Mouse (Mus musculus): ENCODE data around the gene Meis2. TPM values are rescaled to one million over a fixed set of nuclear protein-coding genes. Genes with fewer than 3 reads are reported as not detected.
A peak's percentile ranks its signal among the peaks of the same experiment; 100 is the strongest.

Gene Meis2
- polyA plus RNA-seq, 1 experiment from 2014 or later: 142 TPM

DNA sequence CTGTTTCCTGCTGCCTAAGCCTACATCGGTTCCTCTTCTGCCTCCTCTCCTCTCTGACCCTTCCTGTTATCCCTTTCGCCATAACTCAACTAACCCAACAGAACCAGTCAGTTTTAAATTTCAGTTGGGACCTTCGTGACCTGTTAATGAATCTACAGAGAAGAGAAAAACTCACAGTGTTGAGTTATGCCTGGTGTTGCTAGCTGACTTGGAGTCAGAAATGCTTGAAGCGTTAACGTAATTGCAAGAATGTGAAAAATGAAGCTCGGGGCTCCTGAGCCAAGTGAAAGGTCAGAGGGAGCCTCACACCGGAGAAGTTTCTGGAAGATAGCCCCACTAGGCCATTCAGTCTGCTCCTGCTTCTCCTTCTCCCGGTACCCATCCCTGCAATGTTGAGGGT lies 18.3 kb downstream of the Meis2 start:
- H3K9ac ChIP-seq (ENCODE audit: low read depth, low read length): no peak overlapping the region
- no peaks in the 10 kb centered on the region for H3K36me3 ChIP-seq (ENCODE audit: control insufficient read depth, insufficient read depth, low read length)
- no peak overlapping the region for H3K27ac ChIP-seq (ENCODE audit: low read depth, low read length)
- H3K4me2 ChIP-seq (replicated peaks; ENCODE audit: low read depth, low read length): no peak overlapping the region
- no peaks in the 10 kb centered on the region for H3K4me1 ChIP-seq (replicated peaks; ENCODE audit: control insufficient read depth, insufficient read depth, low read length)
- H3K4me3 ChIP-seq (ENCODE audit: low read depth, low read length): no peak overlapping the region
- 62% methylated on average over 8 of the region's 8 CpGs for WGBS
- ATAC-seq (ENCODE audit: low FRiP score) (no peak), DNase-seq (ENCODE audit: low spot score) (no peak)
- H3K27me3 ChIP-seq (ENCODE audit: control insufficient read depth, insufficient read depth, low read length): no peaks in the 10 kb centered on the region
- no peaks in the 10 kb centered on the region for H3K9me3 ChIP-seq (ENCODE audit: control insufficient read depth, low read length)

GRCm38 (mm10) chr2:116045048-116045447 lies 20.6 kb downstream of the Meis2 start:
- Histone ChIP-seq H3K9me3 (ENCODE audit: control insufficient read depth, low read length) (no peaks in the 10 kb centered on the region), H3K4me1 (replicated peaks; ENCODE audit: control insufficient read depth, insufficient read depth, low read length) (no peaks in the 10 kb centered on the region; the same call in 1 of the 2 replicates), H3K9ac (ENCODE audit: low read depth, low read length) (no peak overlapping the region), H3K4me3 (ENCODE audit: low read depth, low read length) (no peak overlapping the region), H3K4me2 (replicated peaks; ENCODE audit: low read depth, low read length) (no peak overlapping the region), H3K36me3 (ENCODE audit: control insufficient read depth, insufficient read depth, low read length) (no peaks in the 10 kb centered on the region), H3K27me3 (ENCODE audit: control insufficient read depth, insufficient read depth, low read length) (no peaks in the 10 kb centered on the region), H3K27ac (ENCODE audit: low read depth, low read length) (0 out of 2 replicates have a peak overlapping the region, but pooled peaks have one; percentile 39)
- ATAC-seq (ENCODE audit: low FRiP score): no peak
- 64% methylated on average over 7 of the region's 7 CpGs for WGBS
- no peak for DNase-seq (ENCODE audit: low spot score)

DNA sequence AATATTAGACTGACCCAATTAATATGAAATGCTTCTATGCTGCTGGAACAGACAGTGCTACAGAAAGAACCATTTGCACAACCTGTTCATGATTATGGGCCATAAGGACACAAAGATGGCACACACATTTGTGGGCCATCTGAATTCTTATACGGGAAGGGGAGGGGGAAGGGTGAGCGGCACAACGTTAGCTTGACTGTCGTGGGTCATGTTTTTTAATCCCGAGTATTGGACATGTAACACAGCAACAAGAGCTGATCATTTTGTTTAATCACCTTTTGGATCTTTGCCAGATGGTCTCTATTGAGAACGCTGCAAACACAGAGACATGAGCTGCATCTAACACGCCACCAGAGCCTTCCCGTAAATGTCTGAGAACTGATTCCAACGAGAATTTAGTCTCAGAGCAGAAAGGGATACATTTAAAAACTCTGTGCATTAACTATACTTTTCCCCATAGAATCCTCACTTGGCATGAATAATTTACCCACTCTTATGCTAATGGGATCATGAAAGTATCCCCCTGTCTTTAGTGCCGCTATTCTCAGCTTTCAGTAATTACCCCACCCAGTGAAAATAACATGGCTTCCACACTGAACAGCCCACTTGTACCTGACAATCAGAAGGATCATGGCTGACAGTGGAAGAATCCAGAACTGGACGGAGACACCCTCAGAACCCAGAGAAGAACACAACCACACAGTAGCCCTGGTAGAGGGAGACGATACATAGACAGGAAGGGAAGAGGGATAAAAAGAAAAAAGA lies 22.5 kb downstream of the Meis2 start:
- Histone ChIP-seq H3K4me1 (replicated peaks; ENCODE audit: control insufficient read depth, insufficient read depth, low read length) (no peaks in the 10 kb centered on the region; the same call in 1 of the 2 replicates), H3K36me3 (ENCODE audit: control insufficient read depth, insufficient read depth, low read length) (no peaks in the 10 kb centered on the region; the same call in 1 of the 2 replicates), H3K4me3 (ENCODE audit: low read depth, low read length) (no peak overlapping the region), H3K27ac (ENCODE audit: low read depth, low read length) (no peak overlapping the region), H3K9me3 (ENCODE audit: control insufficient read depth, low read length) (no peaks in the 10 kb centered on the region), H3K4me2 (replicated peaks; ENCODE audit: low read depth, low read length) (no peak overlapping the region), H3K27me3 (ENCODE audit: control insufficient read depth, insufficient read depth, low read length) (no peaks in the 10 kb centered on the region), H3K9ac (ENCODE audit: low read depth, low read length) (no peak overlapping the region)
- 62% methylated on average over 12 of the region's 12 CpGs for WGBS
- 0 out of 2 replicates have a peak, but pooled peaks have one; percentile 49 for ATAC-seq (ENCODE audit: low FRiP score)
- no peak for DNase-seq (ENCODE audit: low spot score)

GRCm38 (mm10) chr2:116042447-116042846 lies 23.2 kb downstream of the Meis2 start:
- Histone ChIP-seq H3K4me1 (replicated peaks; ENCODE audit: control insufficient read depth, insufficient read depth, low read length) (no peaks in the 10 kb centered on the region; the same call in 1 of the 2 replicates), H3K27me3 (ENCODE audit: control insufficient read depth, insufficient read depth, low read length) (no peaks in the 10 kb centered on the region), H3K27ac (ENCODE audit: low read depth, low read length) (no peak overlapping the region), H3K9me3 (ENCODE audit: control insufficient read depth, low read length) (no peaks in the 10 kb centered on the region), H3K4me2 (replicated peaks; ENCODE audit: low read depth, low read length) (no peak overlapping the region), H3K9ac (ENCODE audit: low read depth, low read length) (no peak overlapping the region), H3K4me3 (ENCODE audit: low read depth, low read length) (no peak overlapping the region), H3K36me3 (ENCODE audit: control insufficient read depth, insufficient read depth, low read length) (no peaks in the 10 kb centered on the region; the same call in 1 of the 2 replicates)
- DNase-seq (ENCODE audit: low spot score) (no peak), ATAC-seq (ENCODE audit: low FRiP score) (no peak)
- 87% methylated on average over 9 of the region's 9 CpGs for WGBS

- peak; percentile 39; the same call in 1 of the 2 replicates for ATAC-seq (ENCODE audit: low FRiP score)
- no peaks in the 10 kb centered on the region; the same call in 1 of the 2 replicates for H3K36me3 ChIP-seq (ENCODE audit: control insufficient read depth, insufficient read depth, low read length)
Observed at GRCm38 (mm10) chr2:116041683-116042262, 23.9 kb downstream of the Meis2 start.

GRCm38 (mm10) chr2:116035345-116035744 lies 30.3 kb downstream of the Meis2 start:
- Histone ChIP-seq H3K36me3 (ENCODE audit: control insufficient read depth, insufficient read depth, low read length) (no peaks in the 10 kb centered on the region; the same call in 1 of the 2 replicates), H3K27ac (ENCODE audit: low read depth, low read length) (no peak overlapping the region)
- WGBS: 94% methylated on average over 5 of the region's 5 CpGs

More at GRCm38 (mm10) chr2:116041683-116042262, 23.9 kb downstream of the Meis2 start:
- DNase-seq (ENCODE audit: low spot score): no peak
- Histone ChIP-seq H3K4me1 (replicated peaks; ENCODE audit: control insufficient read depth, insufficient read depth, low read length) (no peaks in the 10 kb centered on the region; the same call in 1 of the 2 replicates), H3K4me3 (ENCODE audit: low read depth, low read length) (no peak overlapping the region), H3K27ac (ENCODE audit: low read depth, low read length) (no peak overlapping the region), H3K27me3 (ENCODE audit: control insufficient read depth, insufficient read depth, low read length) (no peaks in the 10 kb centered on the region), H3K4me2 (replicated peaks; ENCODE audit: low read depth, low read length) (no peak overlapping the region), H3K9ac (ENCODE audit: low read depth, low read length) (no peak overlapping the region), H3K9me3 (ENCODE audit: control insufficient read depth, low read length) (no peaks in the 10 kb centered on the region)
- WGBS: 66% methylated on average over 9 of the region's 9 CpGs

DNA sequence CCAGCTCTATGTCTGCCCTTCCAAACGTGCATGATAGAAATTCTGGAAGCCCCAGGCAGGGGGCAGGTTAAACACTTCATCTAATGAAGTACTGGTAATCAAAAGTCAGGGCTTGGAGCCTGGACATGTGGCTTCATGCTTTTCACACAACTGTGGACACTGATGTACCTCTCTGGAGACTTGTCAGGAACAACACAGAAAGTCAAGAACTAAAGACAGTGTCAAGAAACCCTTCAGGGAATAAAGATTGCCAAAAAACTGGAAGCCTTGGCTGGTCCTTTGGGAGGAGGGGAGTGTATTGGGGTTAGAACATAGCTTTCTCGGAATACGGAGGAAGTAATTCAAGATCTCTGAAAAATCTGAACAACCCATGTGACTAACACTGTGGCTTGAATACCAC lies 37.5 kb downstream of the Meis2 start:
- no peak for ATAC-seq (ENCODE audit: low FRiP score)
- H3K36me3 ChIP-seq (ENCODE audit: control insufficient read depth, insufficient read depth, low read length): no peaks in the 10 kb centered on the region

More at GRCm38 (mm10) chr2:116035345-116035744, 30.3 kb downstream of the Meis2 start:
- H3K4me3 ChIP-seq (ENCODE audit: low read depth, low read length): no peak overlapping the region
- H3K4me2 ChIP-seq (replicated peaks; ENCODE audit: low read depth, low read length): no peak overlapping the region
- no peaks in the 10 kb centered on the region for H3K4me1 ChIP-seq (replicated peaks; ENCODE audit: control insufficient read depth, insufficient read depth, low read length)
- no peaks in the 10 kb centered on the region for H3K9me3 ChIP-seq (ENCODE audit: control insufficient read depth, low read length)
- ATAC-seq (ENCODE audit: low FRiP score): no peak
- no peaks in the 10 kb centered on the region for H3K27me3 ChIP-seq (ENCODE audit: control insufficient read depth, insufficient read depth, low read length)
- DNase-seq (ENCODE audit: low spot score): no peak
- no peak overlapping the region for H3K9ac ChIP-seq (ENCODE audit: low read depth, low read length)

DNA sequence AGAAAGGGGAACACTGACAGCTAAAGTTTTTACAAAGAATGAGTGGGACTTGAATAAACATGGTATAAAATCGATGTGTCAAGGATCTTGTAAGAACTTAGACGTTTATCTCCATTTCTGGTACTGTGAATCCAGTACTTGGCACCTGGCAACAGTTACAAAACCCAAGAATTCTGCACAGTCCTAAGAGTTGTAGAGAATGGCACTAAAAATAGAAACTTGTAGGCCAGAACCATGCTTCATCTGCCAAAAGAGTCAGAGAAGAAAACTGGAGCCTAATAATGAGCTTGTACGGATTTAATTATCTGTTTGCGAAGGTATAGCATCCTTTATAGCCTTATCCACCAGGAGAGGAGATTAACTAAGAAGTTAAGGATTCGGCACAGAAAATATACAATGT lies 42.8 kb downstream of the Meis2 start:
- DNase-seq (ENCODE audit: low spot score) (no peak), ATAC-seq (ENCODE audit: low FRiP score) (no peak)
- no peak overlapping the region for H3K9ac ChIP-seq (ENCODE audit: low read depth, low read length)
- H3K4me2 ChIP-seq (replicated peaks; ENCODE audit: low read depth, low read length): no peak overlapping the region
- H3K4me1 ChIP-seq (replicated peaks; ENCODE audit: control insufficient read depth, insufficient read depth, low read length): peaks cover 20% of the 10 kb centered on the region
- 86% methylated on average over 5 of the region's 5 CpGs for WGBS
- no peak overlapping the region for H3K27ac ChIP-seq (ENCODE audit: low read depth, low read length)
- H3K9me3 ChIP-seq (ENCODE audit: control insufficient read depth, low read length): no peaks in the 10 kb centered on the region
- H3K4me3 ChIP-seq (ENCODE audit: low read depth, low read length): no peak overlapping the region
- no peaks in the 10 kb centered on the region for H3K27me3 ChIP-seq (ENCODE audit: control insufficient read depth, insufficient read depth, low read length)
- no peaks in the 10 kb centered on the region for H3K36me3 ChIP-seq (ENCODE audit: control insufficient read depth, insufficient read depth, low read length)

More for the DNA sequence above, 37.5 kb downstream of the Meis2 start:
- no peak for DNase-seq (ENCODE audit: low spot score)
- H3K4me1 ChIP-seq (replicated peaks; ENCODE audit: control insufficient read depth, insufficient read depth, low read length): no peaks in the 10 kb centered on the region
- H3K9ac ChIP-seq (ENCODE audit: low read depth, low read length): no peak overlapping the region
- H3K4me3 ChIP-seq (ENCODE audit: low read depth, low read length): no peak overlapping the region
- H3K4me2 ChIP-seq (replicated peaks; ENCODE audit: low read depth, low read length): no peak overlapping the region
- H3K27ac ChIP-seq (ENCODE audit: low read depth, low read length): no peak overlapping the region
- no peaks in the 10 kb centered on the region for H3K9me3 ChIP-seq (ENCODE audit: control insufficient read depth, low read length)
- no peaks in the 10 kb centered on the region for H3K27me3 ChIP-seq (ENCODE audit: control insufficient read depth, insufficient read depth, low read length)
- WGBS: 65% methylated on average over 3 of the region's 3 CpGs

Measured in hindbrain, embryonic 11.5 days (tissue).